Mouse (Mus musculus): ENCODE measurements at regions not wholly inside any gene's neighbourhood (a gene's known extent, or its start where the extent isn't known, plus 50 kb on each side); places are given as distances from the start of the nearest gene placed in this dataset.

DNA sequence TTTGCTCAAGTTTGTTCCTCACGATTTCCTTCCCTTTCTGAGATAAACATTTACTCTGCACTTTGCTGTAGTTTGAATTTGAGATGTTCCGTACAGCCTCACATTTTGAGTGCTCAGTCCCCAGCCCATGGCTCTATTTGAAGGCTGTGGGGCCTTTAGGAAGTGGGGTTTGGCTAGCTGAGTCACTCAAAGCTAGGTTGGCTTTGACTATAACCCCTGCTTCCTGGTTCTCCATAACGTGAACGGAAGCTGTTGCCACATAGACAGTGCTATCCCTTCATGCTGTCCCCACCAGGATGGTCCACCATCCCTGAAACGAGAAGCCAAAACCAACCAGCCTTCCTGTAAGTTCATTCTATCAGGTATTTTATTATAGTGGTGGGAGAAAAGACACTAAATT lies 111.1 kb downstream of the Evx1 start:
- Histone ChIP-seq H3K4me3 (ENCODE audit: low read depth, low read length) (no peak overlapping the region), H3K27ac (ENCODE audit: low read depth, low read length) (no peak overlapping the region), H3K4me1 (ENCODE audit: insufficient read depth, low read length) (no peaks in the 10 kb centered on the region), H3K36me3 (ENCODE audit: insufficient read depth, low read length) (no peaks in the 10 kb centered on the region), H3K4me2 (ENCODE audit: low read depth, low read length, poor library complexity, severe bottlenecking) (no peak overlapping the region), H3K27me3 (ENCODE audit: insufficient read depth, low read length) (no peaks in the 10 kb centered on the region), H3K9ac (replicated peaks; ENCODE audit: low read length, poor library complexity, severe bottlenecking) (no peak overlapping the region), H3K9me3 (ENCODE audit: low read length) (no peaks in the 10 kb centered on the region)
- WGBS: 92% methylated on average over 5 of the region's 5 CpGs
- no peak for ATAC-seq (ENCODE audit: low FRiP score)
- no peak for DNase-seq (ENCODE audit: low spot score)
- TF ChIP-seq CTCF (IDR thresholded peaks at IDR 0.05): no peak

DNA sequence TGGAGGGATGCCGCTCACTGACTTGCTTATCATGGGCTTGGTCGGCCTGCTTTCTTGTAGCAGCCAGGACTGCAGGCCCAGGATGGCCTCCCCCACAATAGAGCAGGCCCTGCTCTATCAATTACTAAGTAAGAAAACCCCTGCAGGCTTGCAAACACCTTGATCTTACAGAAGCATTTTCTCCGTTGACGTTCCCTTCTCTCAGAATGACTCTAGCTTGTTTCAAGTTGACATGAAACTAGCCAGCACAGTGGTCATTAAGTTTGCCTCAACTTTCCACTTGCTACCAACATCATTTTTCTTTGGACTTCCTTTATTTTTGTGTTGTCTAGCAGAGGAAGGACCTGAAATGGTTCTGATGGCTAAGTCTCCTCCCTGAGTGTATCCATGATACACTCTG lies 111.8 kb downstream of the Evx1 start:
- no peak for TF ChIP-seq CTCF (IDR thresholded peaks at IDR 0.05)
- ATAC-seq (ENCODE audit: low FRiP score): no peak
- no peaks in the 10 kb centered on the region for H3K36me3 ChIP-seq (ENCODE audit: insufficient read depth, low read length)
- no peaks in the 10 kb centered on the region for H3K27me3 ChIP-seq (ENCODE audit: insufficient read depth, low read length)
- no peaks in the 10 kb centered on the region for H3K9me3 ChIP-seq (ENCODE audit: low read length)
- H3K4me3 ChIP-seq (ENCODE audit: low read depth, low read length): no peak overlapping the region
- H3K4me1 ChIP-seq (ENCODE audit: insufficient read depth, low read length): no peaks in the 10 kb centered on the region
- H3K4me2 ChIP-seq (ENCODE audit: low read depth, low read length, poor library complexity, severe bottlenecking): no peak overlapping the region
- H3K27ac ChIP-seq (ENCODE audit: low read depth, low read length): no peak overlapping the region
- WGBS: 91% methylated on average over 4 of the region's 4 CpGs
- H3K9ac ChIP-seq (replicated peaks; ENCODE audit: low read length, poor library complexity, severe bottlenecking): no peak overlapping the region
- DNase-seq (ENCODE audit: low spot score): no peak

DNA sequence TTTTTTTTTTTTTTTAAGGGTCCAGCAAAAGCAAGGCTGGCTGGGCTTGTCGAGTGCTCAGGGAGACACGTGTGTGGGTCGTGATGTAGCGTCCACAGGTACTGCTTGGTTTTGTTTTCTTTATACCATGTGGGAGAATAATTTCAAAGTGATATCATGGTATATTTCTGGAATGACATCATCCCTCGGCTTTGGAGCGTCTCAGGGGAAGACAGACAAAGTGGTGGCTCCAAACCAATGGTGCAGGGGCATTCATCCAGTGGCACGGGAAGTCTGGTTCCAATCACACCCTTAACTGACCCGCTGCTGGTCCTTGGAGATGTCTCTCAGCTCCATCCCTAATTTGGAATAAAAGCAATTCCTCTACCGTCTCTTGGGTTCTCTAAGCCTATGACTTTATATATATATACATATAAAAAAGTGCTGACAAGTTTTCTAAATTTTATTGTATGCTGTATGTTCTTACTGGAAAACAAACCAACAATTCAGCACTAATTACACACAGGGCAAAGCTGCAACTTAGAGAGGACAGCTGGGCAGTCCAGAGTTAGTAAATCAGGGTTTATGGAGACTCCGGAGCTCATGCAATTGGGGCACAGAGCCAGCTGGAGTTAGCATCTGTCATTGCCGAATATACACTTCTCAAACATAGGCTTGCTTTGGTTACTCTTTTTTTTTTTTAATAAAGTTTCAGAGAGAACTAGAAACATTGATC lies 115.3 kb downstream of the Evx1 start:
- no peak for TF ChIP-seq CTCF (IDR thresholded peaks at IDR 0.05)
- H3K4me3 ChIP-seq (ENCODE audit: low read depth, low read length): no peak overlapping the region
- ATAC-seq (ENCODE audit: low FRiP score): no peak
- H3K36me3 ChIP-seq (ENCODE audit: insufficient read depth, low read length): no peaks in the 10 kb centered on the region
- H3K9me3 ChIP-seq (ENCODE audit: low read length): no peaks in the 10 kb centered on the region
- no peaks in the 10 kb centered on the region for H3K27me3 ChIP-seq (ENCODE audit: insufficient read depth, low read length)
- no peaks in the 10 kb centered on the region for H3K4me1 ChIP-seq (ENCODE audit: insufficient read depth, low read length)
- WGBS: 81% methylated on average over 11 of the region's 11 CpGs
- H3K9ac ChIP-seq (replicated peaks; ENCODE audit: low read length, poor library complexity, severe bottlenecking): no peak overlapping the region
- no peak for DNase-seq (ENCODE audit: low spot score)
- no peak overlapping the region for H3K4me2 ChIP-seq (ENCODE audit: low read depth, low read length, poor library complexity, severe bottlenecking)
- H3K27ac ChIP-seq (ENCODE audit: low read depth, low read length): no peak overlapping the region

DNA sequence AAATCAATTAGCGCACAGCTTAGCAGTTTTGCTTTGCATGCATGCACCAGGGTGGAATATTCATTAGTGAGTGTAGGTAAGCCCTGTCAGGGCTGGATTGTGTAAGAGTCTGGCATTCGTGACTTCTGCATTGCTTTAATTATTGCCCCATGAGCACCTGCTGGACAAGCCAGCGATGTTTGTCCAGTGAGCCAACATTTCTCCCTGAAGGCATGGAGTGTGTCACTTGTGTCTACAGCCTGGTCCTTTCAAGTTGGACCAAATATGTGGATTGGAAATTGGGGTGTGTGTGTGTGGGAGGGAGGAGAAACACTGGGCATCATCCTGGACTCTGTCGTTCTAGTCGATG lies 115.9 kb downstream of the Evx1 start:
- no peak overlapping the region for H3K4me2 ChIP-seq (ENCODE audit: low read depth, low read length, poor library complexity, severe bottlenecking)
- DNase-seq (ENCODE audit: low spot score): no peak
- no peaks in the 10 kb centered on the region for H3K4me1 ChIP-seq (ENCODE audit: insufficient read depth, low read length)
- no peak for ATAC-seq (ENCODE audit: low FRiP score)
- no peak overlapping the region for H3K27ac ChIP-seq (ENCODE audit: low read depth, low read length)
- no peak overlapping the region for H3K4me3 ChIP-seq (ENCODE audit: low read depth, low read length)
- H3K27me3 ChIP-seq (ENCODE audit: insufficient read depth, low read length): no peaks in the 10 kb centered on the region
- H3K9ac ChIP-seq (replicated peaks; ENCODE audit: low read length, poor library complexity, severe bottlenecking): no peak overlapping the region
- no peaks in the 10 kb centered on the region for H3K36me3 ChIP-seq (ENCODE audit: insufficient read depth, low read length)
- no peaks in the 10 kb centered on the region for H3K9me3 ChIP-seq (ENCODE audit: low read length)
- TF ChIP-seq CTCF (IDR thresholded peaks at IDR 0.05): no peak
- WGBS: 81% methylated on average over 5 of the region's 5 CpGs

DNA sequence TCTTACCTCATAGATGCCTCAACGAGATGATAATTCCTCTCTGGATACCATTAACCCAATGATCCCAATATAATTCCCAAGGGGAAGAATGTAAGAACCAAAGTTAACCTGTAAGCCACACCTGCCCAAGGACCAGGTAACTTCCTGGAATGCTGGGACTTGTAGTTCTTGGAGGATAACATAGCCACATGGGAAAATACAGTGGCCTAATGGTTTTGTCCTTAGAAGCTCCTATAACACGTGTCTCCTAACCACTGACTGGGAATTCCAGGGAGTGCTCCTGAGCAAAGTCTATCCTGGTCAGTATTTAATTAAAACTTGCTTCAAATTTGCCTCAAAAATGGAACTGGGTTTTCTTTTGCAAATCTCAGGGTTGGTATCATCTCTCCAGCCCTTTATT lies 119.9 kb downstream of the Evx1 start:
- Histone ChIP-seq H3K27me3 (ENCODE audit: insufficient read depth, low read length) (no peaks in the 10 kb centered on the region), H3K4me2 (ENCODE audit: low read depth, low read length, poor library complexity, severe bottlenecking) (no peak overlapping the region), H3K36me3 (ENCODE audit: insufficient read depth, low read length) (no peaks in the 10 kb centered on the region), H3K9me3 (ENCODE audit: low read length) (no peaks in the 10 kb centered on the region), H3K27ac (ENCODE audit: low read depth, low read length) (no peak overlapping the region), H3K4me3 (ENCODE audit: low read depth, low read length) (no peak overlapping the region), H3K4me1 (ENCODE audit: insufficient read depth, low read length) (no peaks in the 10 kb centered on the region), H3K9ac (replicated peaks; ENCODE audit: low read length, poor library complexity, severe bottlenecking) (no peak overlapping the region)
- WGBS: 74% methylated on average over 2 of the region's 2 CpGs
- ATAC-seq (ENCODE audit: low FRiP score) (no peak), DNase-seq (ENCODE audit: low spot score) (no peak)
- no peak for TF ChIP-seq CTCF (IDR thresholded peaks at IDR 0.05)

DNA sequence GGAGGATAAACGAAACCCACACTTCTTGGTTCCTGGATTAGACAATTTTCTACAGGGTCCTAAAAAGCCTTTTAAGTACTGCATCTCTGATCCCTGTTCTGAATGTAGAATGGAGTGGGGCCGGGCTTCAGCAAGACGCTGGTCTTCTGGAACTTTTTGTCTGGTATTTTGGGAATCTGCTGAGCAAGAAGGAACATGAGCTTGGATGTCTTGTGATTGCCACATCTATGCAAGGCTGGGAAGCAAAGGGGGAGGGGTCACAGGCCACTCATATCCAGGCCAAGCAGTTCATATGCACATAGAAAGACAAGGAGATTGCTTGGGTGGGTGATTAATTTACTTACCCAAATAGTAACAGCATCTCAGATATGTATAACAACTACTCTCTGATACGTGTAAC lies 121.5 kb downstream of the Evx1 start:
- 80% methylated on average over 4 of the region's 4 CpGs for WGBS
- no peak for DNase-seq (ENCODE audit: low spot score)
- no peaks in the 10 kb centered on the region for H3K4me1 ChIP-seq (ENCODE audit: insufficient read depth, low read length)

More for the DNA sequence above, 121.5 kb downstream of the Evx1 start:
- no peak overlapping the region for H3K9ac ChIP-seq (replicated peaks; ENCODE audit: low read length, poor library complexity, severe bottlenecking)
- H3K27ac ChIP-seq (ENCODE audit: low read depth, low read length): no peak overlapping the region
- no peak overlapping the region for H3K4me2 ChIP-seq (ENCODE audit: low read depth, low read length, poor library complexity, severe bottlenecking)
- H3K36me3 ChIP-seq (ENCODE audit: insufficient read depth, low read length): no peaks in the 10 kb centered on the region
- H3K27me3 ChIP-seq (ENCODE audit: insufficient read depth, low read length): no peaks in the 10 kb centered on the region
- no peaks in the 10 kb centered on the region for H3K9me3 ChIP-seq (ENCODE audit: low read length)
- no peak overlapping the region for H3K4me3 ChIP-seq (ENCODE audit: low read depth, low read length)
- TF ChIP-seq CTCF (IDR thresholded peaks at IDR 0.05): no peak
- no peak for ATAC-seq (ENCODE audit: low FRiP score)
